Mouse (Mus musculus) neural tube, embryonic 14.5 days (tissue): ENCODE results near the gene Ddx49. TPM values are rescaled to one million over a fixed set of nuclear protein-coding genes. Genes with fewer than 3 reads are reported as not detected.

Experiments
- ATAC-seq: fragments of 200-750 bp; cut with Nextera tagmentation; 2 replicates; pipeline ENCODE4 v1.8.0; 2017; ENCODE audit warnings: low read depth, mild to moderate bottlenecking, moderate TSS enrichment, moderate library complexity
- H3K27ac ChIP-seq: fragments of 300-500 bp; sonication (generic); 2 replicates; pipeline ENCODE4 v1.5.1; 2014; ENCODE audit warnings: low read depth, mild to moderate bottlenecking, control low read depth, low read length, moderate library complexity, mixed read lengths
- H3K27me3 ChIP-seq: fragments of 300-500 bp; sonication (generic); 2 replicates; pipeline ENCODE4 v1.6.1; 2014; ENCODE audit warnings: low read length; ENCODE audit not compliant: control insufficient read depth, insufficient read depth
- H3K36me3 ChIP-seq: fragments of 300-500 bp; sonication (generic); 2 replicates; pipeline ENCODE4 v1.6.1; 2014; ENCODE audit warnings: low read length, mixed read lengths; ENCODE audit not compliant: control insufficient read depth, insufficient read depth
- H3K4me1 ChIP-seq: fragments of 300-500 bp; sonication (generic); 2 replicates; pipeline ENCODE4 v1.6.1; 2014; ENCODE audit warnings: low read length; ENCODE audit not compliant: control insufficient read depth, insufficient read depth
- H3K4me2 ChIP-seq: fragments of 300-500 bp; sonication (generic); 2 replicates; pipeline ENCODE4 v1.6.1; 2014; ENCODE audit warnings: mild to moderate bottlenecking, low read depth, low read length, control low read depth
- H3K4me3 ChIP-seq: fragments of 300-500 bp; sonication (generic); 2 replicates; pipeline ENCODE4 v1.5.1; 2014; ENCODE audit warnings: low read depth, low read length, control low read depth, mixed read lengths
- H3K9ac ChIP-seq: fragments of 300-500 bp; sonication (generic); replicated peaks from 2 replicates; pipeline ENCODE4 v1.6.1; 2014; ENCODE audit warnings: low read depth, mild to moderate bottlenecking, control low read depth, low read length, mixed read lengths
- H3K9me3 ChIP-seq: fragments of 300-500 bp; sonication (generic); 2 replicates; pipeline ENCODE4 v1.6.1; 2016; ENCODE audit warnings: low read length; ENCODE audit not compliant: control insufficient read depth
- WGBS: fragments of 180-500 bp; shearing (Covaris S2); extraction: QIAGEN DNeasy Blood & Tissue Kit; methylation state at CpG from one replicate; pipeline ENCODE4 v1.1.7; 2014; 5-methylcytosine and 5-hydroxymethylcytosine counted together
- polyA plus RNA-seq: library from polyadenylated mRNA; unstranded; fragments of >200 nt; fragmentation: Nextera tagmentation; extraction: Ambion mirVana; gene quantifications from 2 replicates; pipeline ENCODE4 v1.2.1, GENCODE M21; 2014

The Ddx49 gene
- polyA plus RNA-seq, 1 experiment from 2014 or later: 45.9 TPM

GRCm38 (mm10) chr8:70342007-70342406 lies 39.7 kb upstream of the Ddx49 start:
- no peaks in the 10 kb centered on the region for H3K4me1 ChIP-seq

GRCm38 (mm10) chr8:70340659-70341058 lies 38.4 kb upstream of the Ddx49 start:
- H3K4me2 ChIP-seq: no peak overlapping the region
- WGBS: 93% methylated on average over 7 of the region's 7 CpGs
- H3K9ac ChIP-seq: no peak overlapping the region
- ATAC-seq: no peak
- H3K9me3 ChIP-seq: no peaks in the 10 kb centered on the region
- H3K27me3 ChIP-seq: no peaks in the 10 kb centered on the region
- H3K4me3 ChIP-seq: no peak overlapping the region
- H3K4me1 ChIP-seq: no peaks in the 10 kb centered on the region
- peaks cover 58% of the 10 kb centered on the region for H3K36me3 ChIP-seq
- H3K27ac ChIP-seq: no peak overlapping the region

More at GRCm38 (mm10) chr8:70342007-70342406, 39.7 kb upstream of the Ddx49 start:
- Histone ChIP-seq H3K4me3 (no peak overlapping the region), H3K9me3 (no peaks in the 10 kb centered on the region), H3K27me3 (no peaks in the 10 kb centered on the region), H3K27ac (no peak overlapping the region), H3K36me3 (peaks cover 45% of the 10 kb centered on the region), H3K4me2 (no peak overlapping the region), H3K9ac (no peak overlapping the region)
- ATAC-seq: no peak
- WGBS: 94% methylated on average over 14 of the region's 14 CpGs

- Histone ChIP-seq H3K9me3 (no peaks in the 10 kb centered on the region), H3K9ac (no peak overlapping the region), H3K27me3 (no peaks in the 10 kb centered on the region), H3K4me3 (no peak overlapping the region), H3K36me3 (peaks cover 76% of the 10 kb centered on the region), H3K4me2 (no peak overlapping the region), H3K27ac (no peak overlapping the region), H3K4me1 (no peaks in the 10 kb centered on the region)
- WGBS: 95% methylated on average over 7 of the region's 7 CpGs
- ATAC-seq: no peak
Observed at GRCm38 (mm10) chr8:70338931-70339330, 36.6 kb upstream of the Ddx49 start.

- 90% methylated on average over 6 of the region's 6 CpGs for WGBS
- Histone ChIP-seq H3K9me3 (no peaks in the 10 kb centered on the region), H3K4me3 (no peak overlapping the region), H3K9ac (no peak overlapping the region), H3K4me1 (peaks cover 21% of the 10 kb centered on the region), H3K27ac (no peak overlapping the region), H3K27me3 (no peaks in the 10 kb centered on the region), H3K4me2 (no peak overlapping the region), H3K36me3 (peaks cover 81% of the 10 kb centered on the region)
- no peak for ATAC-seq
Observed at GRCm38 (mm10) chr8:70332878-70333202, 30.6 kb upstream of the Ddx49 start.

GRCm38 (mm10) chr8:70332070-70332877 lies 30.0 kb upstream of the Ddx49 start:
- peak overlapping the region; percentile 28; the same call in 1 of the 2 replicates for H3K27ac ChIP-seq
- peaks cover 79% of the 10 kb centered on the region for H3K36me3 ChIP-seq
- 23% methylated on average over 41 of the region's 41 CpGs for WGBS
- no peaks in the 10 kb centered on the region for H3K27me3 ChIP-seq
- H3K4me2 ChIP-seq: no peak overlapping the region
- peaks cover 21% of the 10 kb centered on the region for H3K4me1 ChIP-seq
- no peak overlapping the region for H3K9ac ChIP-seq
- H3K4me3 ChIP-seq: 0 out of 2 replicates have a peak overlapping the region, but pooled peaks have one; percentile 3
- no peaks in the 10 kb centered on the region for H3K9me3 ChIP-seq
- peak; percentile 77; the same call in 1 of the 2 replicates for ATAC-seq

- Histone ChIP-seq H3K4me1 (peaks cover 21% of the 10 kb centered on the region), H3K27ac (no peak overlapping the region), H3K27me3 (no peaks in the 10 kb centered on the region), H3K4me2 (no peak overlapping the region), H3K36me3 (peaks cover 73% of the 10 kb centered on the region), H3K4me3 (no peak overlapping the region), H3K9ac (no peak overlapping the region), H3K9me3 (no peaks in the 10 kb centered on the region)
- 63% methylated on average over 19 of the region's 19 CpGs for WGBS
- ATAC-seq: no peak
Observed at GRCm38 (mm10) chr8:70331526-70331925, 29.2 kb upstream of the Ddx49 start.

- no peaks in the 10 kb centered on the region for H3K27me3 ChIP-seq
- H3K4me3 ChIP-seq: no peak overlapping the region
- 23% methylated on average over 48 of the region's 53 CpGs for WGBS
- peak overlapping the region; percentile 14; the same call in 1 of the 2 replicates for H3K4me2 ChIP-seq
- H3K4me1 ChIP-seq: peaks cover 21% of the 10 kb centered on the region
- H3K27ac ChIP-seq: no peak overlapping the region
- H3K36me3 ChIP-seq: peaks cover 67% of the 10 kb centered on the region
- 0 out of 2 replicates have a peak overlapping the region, but pooled peaks have one; percentile 11 for H3K9ac ChIP-seq
- no peaks in the 10 kb centered on the region for H3K9me3 ChIP-seq
- peak; percentile 77 for ATAC-seq
Observed at GRCm38 (mm10) chr8:70330741-70331364, 28.6 kb upstream of the Ddx49 start.

- Histone ChIP-seq H3K4me3 (no peak overlapping the region), H3K9me3 (no peaks in the 10 kb centered on the region), H3K4me2 (peak overlapping the region; percentile 14; the same call in 1 of the 2 replicates), H3K27ac (no peak overlapping the region), H3K27me3 (no peaks in the 10 kb centered on the region), H3K4me1 (peaks cover 21% of the 10 kb centered on the region), H3K9ac (0 out of 2 replicates have a peak overlapping the region, but pooled peaks have one; percentile 11), H3K36me3 (peaks cover 59% of the 10 kb centered on the region)
- 6% methylated on average over 45 of the region's 45 CpGs for WGBS
- ATAC-seq: peak; percentile 23; the same call in 1 of the 2 replicates
Observed at GRCm38 (mm10) chr8:70329835-70330740, 27.8 kb upstream of the Ddx49 start.
